Mouse (Mus musculus): ENCODE data around the gene Adam19. TPM values are rescaled to one million over a fixed set of nuclear protein-coding genes. Genes with fewer than 3 reads are reported as not detected.

The Adam19 gene
- total and polyA plus RNA-seq, 3 experiments: 3.0 to 9.0 (median 4.5) TPM

DNA sequence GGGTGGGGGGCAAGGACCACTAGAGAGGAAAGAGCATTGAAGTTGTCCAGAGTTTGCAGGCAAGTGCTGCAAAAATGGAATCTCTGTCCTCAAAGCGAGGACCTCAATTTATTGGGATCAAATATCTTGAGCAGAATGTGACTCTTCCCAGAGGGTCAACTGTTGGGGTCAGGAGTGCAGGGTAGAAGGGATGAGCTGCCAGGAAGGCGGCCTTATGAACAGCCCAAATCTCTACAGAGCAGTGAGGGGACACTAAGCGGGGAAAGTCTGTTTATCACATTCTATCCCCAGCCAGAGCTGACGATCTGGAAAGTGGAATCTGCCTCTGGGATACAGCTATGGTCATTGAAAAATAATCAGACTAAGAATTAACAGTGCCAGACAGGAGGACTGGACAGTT is 138.4 kb downstream of the Adam19 start:
- Histone ChIP-seq H3K27me3 (replicated peaks) (no peaks in the 10 kb centered on the region), H3K4me1 (ENCODE audit: control insufficient read depth in 1 of 2, insufficient read depth in 2 of 2) (no peaks in the 10 kb centered on the region), H3K4me2 (ENCODE audit: insufficient read depth, low read depth, poor library complexity, severe bottlenecking) (no peak overlapping the region), H3K36me3 (replicated peaks in 1 of 2; ENCODE audit: control insufficient read depth in 1 of 2, insufficient read depth in 1 of 2, low read length in 1 of 2) (peaks cover 51 to 67% of the 10 kb centered on the region in 2 experiments), H3K27ac (ENCODE audit: insufficient read depth, low read depth) (no peak overlapping the region), H3K9ac (ENCODE audit: insufficient read depth, low read depth) (no peak overlapping the region), H3K79me2 (replicated peaks; ENCODE audit: control insufficient read depth, extremely low read depth, insufficient read depth, poor library complexity, severe bottlenecking) (no peaks in the 10 kb centered on the region), H3K9me3 (replicated peaks; ENCODE audit: low read length) (no peaks in the 10 kb centered on the region), H3K4me3 (replicated peaks in 1 of 3; ENCODE audit: low read depth in 2 of 3, low read length in 2 of 3, poor library complexity in 1 of 3) (no peak overlapping the region)
- in situ Hi-C loops (cut with MboI; ENCODE audit: low pct_ligation_motif_present, low pct_unique_long_range_greater_than_20kb, low sequenced_read_pairs) (loop anchor here (10.0 kb wide), 1 partner anchor 159 kb away; no protein-coding TSS in a partner anchor), dilution Hi-C loops (cut with MboI; ENCODE audit: extremely low pct_ligation_motif_present, extremely low pct_unique_long_range_greater_than_20kb, low sequenced_read_pairs) (no loop called here)
- DNase-seq (ENCODE audit: extremely low read depth): no peak
- TF ChIP-seq ZC3H11A (IDR thresholded peaks at IDR 0.05; ENCODE audit: low read depth, low read length) (no peak), POLR2A (IDR thresholded peaks at IDR 0.05; ENCODE audit: low read depth, low read length) (no peak), TBP (conservative IDR thresholded peaks at IDR 0.05; ENCODE audit: low read depth, low read length) (no peak), GABPA (IDR thresholded peaks at IDR 0.05; ENCODE audit: insufficient replicate concordance, low read depth, low read length) (no peak), MAFK (IDR thresholded peaks at IDR 0.05; ENCODE audit: insufficient replicate concordance, low read length) (no peak), MXI1 (IDR thresholded peaks at IDR 0.05; ENCODE audit: low read depth, low read length) (no peak), KAT2A (IDR thresholded peaks at IDR 0.05; ENCODE audit: insufficient replicate concordance, low read length) (no peak), IRF4 (IDR thresholded peaks at IDR 0.05; ENCODE audit: low read depth, low read length) (no peak)

Other genes starting within 250 kb of the Adam19 start
- 54.1 and 60.5 TPM in 2 replicates for gene Clint1, start 203.9 kb upstream of the Adam19 start, total RNA-seq (2012; rRNA removed)
- gene Clint1, start 203.9 kb upstream of the Adam19 start, total RNA-seq (2014; rRNA removed): 98.5 and 104 TPM in 2 replicates
- 137 and 143 TPM in 2 replicates for gene Clint1, start 203.9 kb upstream of the Adam19 start, polyA plus RNA-seq (2012; ENCODE audit: insufficient read length, low read depth)
- gene Lsm11, start 111.1 kb upstream of the Adam19 start, total RNA-seq (2012; rRNA removed): 12.8 and 13.1 TPM in 2 replicates
- 8.9 and 9.0 TPM in 2 replicates for gene Lsm11, start 111.1 kb upstream of the Adam19 start, total RNA-seq (2014; rRNA removed)
- gene Lsm11, start 111.1 kb upstream of the Adam19 start, polyA plus RNA-seq (2012; ENCODE audit: insufficient read length, low read depth): 10.1 and 11.0 TPM in 2 replicates
- gene Thg1l, start 100.5 kb upstream of the Adam19 start, total RNA-seq (2012; rRNA removed): 32.7 and 38.7 TPM in 2 replicates
- 45.2 and 45.6 TPM in 2 replicates for gene Thg1l, start 100.5 kb upstream of the Adam19 start, total RNA-seq (2014; rRNA removed)
- 60.0 and 68.7 TPM in 2 replicates for gene Thg1l, start 100.5 kb upstream of the Adam19 start, polyA plus RNA-seq (2012; ENCODE audit: insufficient read length, low read depth)
- gene Sox30, start 75.7 kb upstream of the Adam19 start, total RNA-seq (2012; rRNA removed): not detected in 2 replicates
- gene Sox30, start 75.7 kb upstream of the Adam19 start, total RNA-seq (2014; rRNA removed): not detected in 2 replicates
- gene Sox30, start 75.7 kb upstream of the Adam19 start, polyA plus RNA-seq (2012; ENCODE audit: insufficient read length, low read depth): not detected in 2 replicates
- gene Gm12166, start 3.7 kb upstream of the Adam19 start, total RNA-seq (2012; rRNA removed): 2.9 and 3.3 TPM in 2 replicates
- 19.0 and 19.1 TPM in 2 replicates for gene Gm12166, start 3.7 kb upstream of the Adam19 start, total RNA-seq (2014; rRNA removed)
- gene Gm12166, start 3.7 kb upstream of the Adam19 start, polyA plus RNA-seq (2012; ENCODE audit: insufficient read length, low read depth): 2.3 and 6.2 TPM in 2 replicates
- 0.08 TPM in 2 replicates for gene Nipal4, start 110.5 kb downstream of the Adam19 start, total RNA-seq (2012; rRNA removed)
- gene Nipal4, start 110.5 kb downstream of the Adam19 start, total RNA-seq (2014; rRNA removed): not detected in 2 replicates
- not detected in 2 replicates for gene Nipal4, start 110.5 kb downstream of the Adam19 start, polyA plus RNA-seq (2012; ENCODE audit: insufficient read length, low read depth)
- gene Fndc9, start 179.5 kb downstream of the Adam19 start, total RNA-seq (2012; rRNA removed): 3.8 and 3.9 TPM in 2 replicates
- not detected in 2 replicates for gene Fndc9, start 179.5 kb downstream of the Adam19 start, total RNA-seq (2014; rRNA removed)
- 12.1 and 12.5 TPM in 2 replicates for gene Fndc9, start 179.5 kb downstream of the Adam19 start, polyA plus RNA-seq (2012; ENCODE audit: insufficient read length, low read depth)